Mouse (Mus musculus): ENCODE results near the gene Tcf7l2. TPM values are rescaled to one million over a fixed set of nuclear protein-coding genes. Genes with fewer than 3 reads are reported as not detected.
A peak's percentile ranks its signal among the peaks of the same experiment; 100 is the strongest.

Gene Tcf7l2
- polyA plus RNA-seq, 2 experiments: 7.8 to 18.4 TPM

GRCm38 (mm10) chr19:55894396-55894795, 152.8 kb downstream of the Tcf7l2 start:
- DNase-seq (ENCODE audit: low read depth in 3 of 3, low spot score in 3 of 3) (no peak), ATAC-seq (ENCODE audit: insufficient read depth) (no peak)
- no peak for TF ChIP-seq EP300 (IDR thresholded peaks at IDR 0.05; ENCODE audit: low read depth)
- TF ChIP-seq CTCF (IDR thresholded peaks at IDR 0.05; ENCODE audit: low read depth): no peak
- no peak overlapping the region for H3K9ac ChIP-seq (replicated peaks)
- peaks cover 56% of the 10 kb centered on the region for H3K27me3 ChIP-seq (ENCODE audit: control insufficient read depth, insufficient read depth, low read length)
- H3K36me3 ChIP-seq (replicated peaks; ENCODE audit: control insufficient read depth, insufficient read depth, low read depth): no peaks in the 10 kb centered on the region
- no peaks in the 10 kb centered on the region for H3K9me3 ChIP-seq (ENCODE audit: control insufficient read depth, low read length)
- H3K4me1 ChIP-seq (replicated peaks; ENCODE audit: control insufficient read depth in 2 of 2, insufficient read depth in 2 of 2, low read length in 1 of 2): peaks cover 0 to 2% of the 10 kb centered on the region in 2 experiments; a peak in 2 of 4 replicates
- H3K4me2 ChIP-seq (ENCODE audit: low read depth): no peak overlapping the region
- 76% methylated on average over 9 of the region's 9 CpGs for WGBS (ENCODE audit: insufficient replicate concordance)
- no peak overlapping the region for H3K27ac ChIP-seq
- H3K4me3 ChIP-seq (ENCODE audit: insufficient read depth in 1 of 2, low read depth in 2 of 2, low read length in 2 of 2): no peak overlapping the region

GRCm38 (mm10) chr19:55895317-55895716, 153.7 kb downstream of the Tcf7l2 start:
- Histone ChIP-seq H3K27ac (no peak overlapping the region), H3K36me3 (replicated peaks; ENCODE audit: control insufficient read depth, insufficient read depth, low read depth) (no peaks in the 10 kb centered on the region), H3K9ac (replicated peaks) (no peak overlapping the region), H3K4me2 (ENCODE audit: low read depth) (peak overlapping the region; percentile 27), H3K4me1 (replicated peaks; ENCODE audit: control insufficient read depth in 2 of 2, insufficient read depth in 2 of 2, low read length in 1 of 2) (peaks cover 0 to 2% of the 10 kb centered on the region in 2 experiments; a peak in 2 of 4 replicates), H3K27me3 (ENCODE audit: control insufficient read depth, insufficient read depth, low read length) (peaks cover 56% of the 10 kb centered on the region), H3K4me3 (ENCODE audit: insufficient read depth in 1 of 2, low read depth in 2 of 2, low read length in 2 of 2) (peak overlapping the region in 1 of 2 experiments; percentile 9; a peak in 2 of 4 replicates), H3K9me3 (ENCODE audit: control insufficient read depth, low read length) (no peaks in the 10 kb centered on the region)
- DNase-seq (ENCODE audit: low read depth in 3 of 3, low spot score in 3 of 3) (peak in 1 of 3 experiments; percentile 7), ATAC-seq (ENCODE audit: insufficient read depth) (no peak)
- WGBS (ENCODE audit: insufficient replicate concordance): 1% methylated on average over 27 of the region's 27 CpGs
- TF ChIP-seq EP300 (IDR thresholded peaks at IDR 0.05; ENCODE audit: low read depth) (no peak), CTCF (IDR thresholded peaks at IDR 0.05; ENCODE audit: low read depth) (peak; percentile 56)

- no peak for ATAC-seq (ENCODE audit: insufficient read depth)
- no peak overlapping the region for H3K4me3 ChIP-seq (ENCODE audit: insufficient read depth in 1 of 2, low read depth in 2 of 2, low read length in 2 of 2)
- 28% methylated on average over 4 of the region's 4 CpGs for WGBS (ENCODE audit: insufficient replicate concordance)
- no peak overlapping the region for H3K27ac ChIP-seq
- no peaks in the 10 kb centered on the region for H3K36me3 ChIP-seq (replicated peaks; ENCODE audit: control insufficient read depth, insufficient read depth, low read depth)
- H3K9ac ChIP-seq (replicated peaks): no peak overlapping the region
- no peaks in the 10 kb centered on the region for H3K9me3 ChIP-seq (ENCODE audit: control insufficient read depth, low read length)
- peaks cover 0 to 2% of the 10 kb centered on the region in 2 experiments; a peak in 2 of 4 replicates for H3K4me1 ChIP-seq (replicated peaks; ENCODE audit: control insufficient read depth in 2 of 2, insufficient read depth in 2 of 2, low read length in 1 of 2)
- DNase-seq (ENCODE audit: low read depth in 3 of 3, low spot score in 3 of 3): no peak
- peaks cover 56% of the 10 kb centered on the region for H3K27me3 ChIP-seq (ENCODE audit: control insufficient read depth, insufficient read depth, low read length)
- peak overlapping the region; percentile 27 for H3K4me2 ChIP-seq (ENCODE audit: low read depth)
- TF ChIP-seq EP300 (IDR thresholded peaks at IDR 0.05; ENCODE audit: low read depth) (no peak), CTCF (IDR thresholded peaks at IDR 0.05; ENCODE audit: low read depth) (no peak)
Observed at GRCm38 (mm10) chr19:55895807-55896420, 154.3 kb downstream of the Tcf7l2 start.

GRCm38 (mm10) chr19:55896629-55897028, 155.0 kb downstream of the Tcf7l2 start:
- H3K27me3 ChIP-seq (ENCODE audit: control insufficient read depth, insufficient read depth, low read length): peaks cover 56% of the 10 kb centered on the region
- H3K9me3 ChIP-seq (ENCODE audit: control insufficient read depth, low read length): no peaks in the 10 kb centered on the region
- no peak overlapping the region for H3K4me3 ChIP-seq (ENCODE audit: insufficient read depth in 1 of 2, low read depth in 2 of 2, low read length in 2 of 2)
- H3K36me3 ChIP-seq (replicated peaks; ENCODE audit: control insufficient read depth, insufficient read depth, low read depth): no peaks in the 10 kb centered on the region
- WGBS (ENCODE audit: insufficient replicate concordance): 27% methylated on average over 10 of the region's 10 CpGs
- no peak for ATAC-seq (ENCODE audit: insufficient read depth)
- H3K4me1 ChIP-seq (replicated peaks; ENCODE audit: control insufficient read depth in 2 of 2, insufficient read depth in 2 of 2, low read length in 1 of 2): peaks cover 0 to 2% of the 10 kb centered on the region in 2 experiments; a peak in 2 of 4 replicates
- no peak for TF ChIP-seq CTCF (IDR thresholded peaks at IDR 0.05; ENCODE audit: low read depth)
- TF ChIP-seq EP300 (IDR thresholded peaks at IDR 0.05; ENCODE audit: low read depth): no peak
- DNase-seq (ENCODE audit: low read depth in 3 of 3, low spot score in 3 of 3): no peak
- no peak overlapping the region for H3K4me2 ChIP-seq (ENCODE audit: low read depth)
- no peak overlapping the region for H3K9ac ChIP-seq (replicated peaks)
- H3K27ac ChIP-seq: no peak overlapping the region

GRCm38 (mm10) chr19:55902573-55903385, 161.2 kb downstream of the Tcf7l2 start:
- no peak overlapping the region for H3K4me2 ChIP-seq (ENCODE audit: low read depth)
- DNase-seq (ENCODE audit: low read depth in 3 of 3, low spot score in 3 of 3) (no peak), ATAC-seq (ENCODE audit: insufficient read depth) (no peak)
- no peaks in the 10 kb centered on the region for H3K4me1 ChIP-seq (replicated peaks; ENCODE audit: control insufficient read depth in 2 of 2, insufficient read depth in 2 of 2, low read length in 1 of 2)
- no peak overlapping the region for H3K27ac ChIP-seq
- 74% methylated on average over 12 of the region's 12 CpGs for WGBS (ENCODE audit: insufficient replicate concordance)
- H3K9me3 ChIP-seq (ENCODE audit: control insufficient read depth, low read length): no peaks in the 10 kb centered on the region
- no peak overlapping the region for H3K9ac ChIP-seq (replicated peaks)
- H3K27me3 ChIP-seq (ENCODE audit: control insufficient read depth, insufficient read depth, low read length): peaks cover 4% of the 10 kb centered on the region
- TF ChIP-seq CTCF (IDR thresholded peaks at IDR 0.05; ENCODE audit: low read depth) (no peak), EP300 (IDR thresholded peaks at IDR 0.05; ENCODE audit: low read depth) (no peak)
- no peaks in the 10 kb centered on the region for H3K36me3 ChIP-seq (replicated peaks; ENCODE audit: control insufficient read depth, insufficient read depth, low read depth)
- no peak overlapping the region for H3K4me3 ChIP-seq (ENCODE audit: insufficient read depth in 1 of 2, low read depth in 2 of 2, low read length in 2 of 2)

Measured in liver, embryonic 14.5 days (tissue).